Mouse (Mus musculus) heart, embryonic 14.5 days (tissue): ENCODE measurements around the gene Dgkg. TPM values are rescaled to one million over a fixed set of nuclear protein-coding genes. Genes with fewer than 3 reads are reported as not detected.

Source experiments
- ATAC-seq: fragments of 200-750 bp; cut with Nextera tagmentation; 2 replicates; pipeline ENCODE4 v1.8.0; 2017; ENCODE audit warnings: low read depth, moderate TSS enrichment; ENCODE audit not compliant: insufficient number of reproducible peaks, insufficient read depth, low FRiP score
- H3K27ac ChIP-seq, 2 experiments: fragments of 200-500 bp in 1 of 2; fragments of 300-500 bp in 1 of 2; sonication (generic) in 1 of 2; replicated peaks in 1 of 2; 2 replicates each; pipeline ENCODE4 v1.5.1; 2012 to 2014; ENCODE audit warnings: low read depth in 2 of 2, low read length in 2 of 2, control low read depth in 1 of 2, mild to moderate bottlenecking in 1 of 2, mixed read lengths in 1 of 2; ENCODE audit not compliant: control insufficient read depth in 1 of 2, insufficient read depth in 1 of 2
- H3K27me3 ChIP-seq: fragments of 300-500 bp; sonication (generic); 2 replicates; pipeline ENCODE4 v1.6.1; 2014; ENCODE audit warnings: mild to moderate bottlenecking, low read length, control low read depth; ENCODE audit not compliant: control insufficient read depth, insufficient read depth
- H3K36me3 ChIP-seq: fragments of 300-500 bp; sonication (generic); 2 replicates; pipeline ENCODE4 v1.6.1; 2014; ENCODE audit warnings: mild to moderate bottlenecking, control low read depth, low read length, mixed read lengths; ENCODE audit not compliant: control insufficient read depth, insufficient read depth
- H3K4me1 ChIP-seq, 2 experiments: fragments of 200-500 bp in 1 of 2; fragments of 300-500 bp in 1 of 2; sonication (generic) in 1 of 2; 2 replicates each; pipeline ENCODE4 v1.6.1; 2012 to 2014; ENCODE audit warnings: low read length in 2 of 2, control low read depth in 1 of 2, mixed read lengths in 1 of 2; ENCODE audit not compliant: control insufficient read depth in 2 of 2, insufficient read depth in 2 of 2
- H3K4me2 ChIP-seq: fragments of 300-500 bp; sonication (generic); 2 replicates; pipeline ENCODE4 v1.6.1; 2014; ENCODE audit warnings: mild to moderate bottlenecking, low read length
- H3K4me3 ChIP-seq, 2 experiments: fragments of 200-500 bp in 1 of 2; fragments of 300-500 bp in 1 of 2; sonication (generic) in 1 of 2; 2 replicates each; pipeline ENCODE4 v1.5.1; 2012 to 2014; ENCODE audit warnings: low read length in 2 of 2, mild to moderate bottlenecking in 2 of 2, control low read depth in 1 of 2, low read depth in 1 of 2, moderate library complexity in 1 of 2; ENCODE audit not compliant: control insufficient read depth in 1 of 2, insufficient read depth in 1 of 2
- H3K9ac ChIP-seq: fragments of 300-500 bp; sonication (generic); 2 replicates; pipeline ENCODE4 v1.6.1; 2014; ENCODE audit warnings: mild to moderate bottlenecking, low read length
- H3K9me3 ChIP-seq: fragments of 300-500 bp; sonication (generic); 2 replicates; pipeline ENCODE4 v1.6.1; 2016; ENCODE audit warnings: low read length, control low read depth; ENCODE audit not compliant: control insufficient read depth
- WGBS: fragments of 180-500 bp; shearing (Covaris S2); extraction: QIAGEN DNeasy Blood & Tissue Kit; methylation state at CpG from one replicate; pipeline ENCODE4 v1.1.7; 2014; 5-methylcytosine and 5-hydroxymethylcytosine counted together
- polyA plus RNA-seq: library from polyadenylated mRNA; unstranded; fragments of >200 nt; fragmentation: Nextera tagmentation; extraction: Ambion mirVana; gene quantifications from 2 replicates; pipeline ENCODE4 v1.2.1, GENCODE M21; 2014

The Dgkg gene
- polyA plus RNA-seq, 1 experiment from 2014 or later = 0.42 TPM

DNA sequence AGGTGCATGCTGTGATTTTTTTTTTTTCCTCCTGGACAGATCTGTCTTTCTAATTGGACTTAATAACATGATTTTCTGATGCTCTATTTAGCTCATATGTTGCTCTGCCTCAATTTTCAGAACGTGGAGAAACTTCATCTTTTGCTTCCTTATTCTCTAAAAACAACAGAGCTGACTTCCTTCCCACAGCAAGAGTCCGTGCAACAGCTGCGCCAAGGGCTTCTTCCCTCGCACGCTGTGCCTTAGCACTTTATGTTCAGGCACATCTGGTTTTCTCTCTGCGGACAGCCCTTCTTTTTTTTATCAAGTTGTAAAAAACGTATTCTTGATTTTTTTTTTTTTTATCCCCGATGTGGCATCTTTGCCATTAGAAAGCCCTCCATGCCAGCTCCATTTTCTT is 111.2 kb downstream of the Dgkg start:
- Histone ChIP-seq H3K27ac (peak overlapping the region; percentile 59 to 68; a peak in 2 of 4 replicates), H3K9ac (peak overlapping the region; percentile 32; the same call in 1 of the 2 replicates), H3K36me3 (no peaks in the 10 kb centered on the region), H3K4me3 (no peak overlapping the region), H3K9me3 (no peaks in the 10 kb centered on the region), H3K4me1 (peaks cover 28 to 54% of the 10 kb centered on the region in 2 experiments), H3K27me3 (no peaks in the 10 kb centered on the region), H3K4me2 (no peak overlapping the region)
- ATAC-seq = no peak
- WGBS = 73% methylated on average over 8 of the region's 8 CpGs

DNA sequence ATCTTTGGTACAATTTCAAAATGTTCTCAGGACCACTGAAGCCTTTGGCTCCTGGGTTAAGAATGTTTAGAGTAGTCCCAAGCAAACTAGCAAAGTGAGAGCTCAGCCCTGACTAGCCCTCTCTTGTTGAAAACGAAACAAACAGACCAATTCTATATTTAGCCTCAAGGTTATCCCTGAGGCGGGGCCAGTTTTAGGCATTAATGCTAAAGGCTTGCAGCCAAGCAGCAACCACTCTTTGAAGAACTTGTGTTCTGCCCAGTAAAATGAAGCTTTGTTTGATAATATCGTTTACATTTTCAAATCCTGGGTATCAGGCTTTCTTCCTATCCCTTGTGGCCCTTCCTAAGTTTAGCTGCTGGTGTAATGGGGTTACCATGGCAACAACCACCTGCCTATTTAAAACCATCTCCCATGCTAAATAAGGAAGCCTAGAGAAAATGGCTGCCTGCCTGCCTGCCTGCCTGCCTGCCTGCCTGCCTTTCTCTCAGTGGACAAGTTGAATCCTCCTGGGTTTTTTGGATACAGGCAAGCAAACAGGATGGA is 111.9 kb downstream of the Dgkg start:
- no peak for ATAC-seq
- Histone ChIP-seq H3K9ac (peak overlapping the region; percentile 32; the same call in 1 of the 2 replicates), H3K36me3 (no peaks in the 10 kb centered on the region), H3K27ac (peak overlapping the region; percentile 59 to 68), H3K27me3 (no peaks in the 10 kb centered on the region), H3K4me1 (peaks cover 28 to 53% of the 10 kb centered on the region in 2 experiments), H3K9me3 (no peaks in the 10 kb centered on the region), H3K4me2 (peak overlapping the region; percentile 24; the same call in 1 of the 2 replicates), H3K4me3 (no peak overlapping the region)
- 13% methylated on average over 3 of the region's 3 CpGs for WGBS

DNA sequence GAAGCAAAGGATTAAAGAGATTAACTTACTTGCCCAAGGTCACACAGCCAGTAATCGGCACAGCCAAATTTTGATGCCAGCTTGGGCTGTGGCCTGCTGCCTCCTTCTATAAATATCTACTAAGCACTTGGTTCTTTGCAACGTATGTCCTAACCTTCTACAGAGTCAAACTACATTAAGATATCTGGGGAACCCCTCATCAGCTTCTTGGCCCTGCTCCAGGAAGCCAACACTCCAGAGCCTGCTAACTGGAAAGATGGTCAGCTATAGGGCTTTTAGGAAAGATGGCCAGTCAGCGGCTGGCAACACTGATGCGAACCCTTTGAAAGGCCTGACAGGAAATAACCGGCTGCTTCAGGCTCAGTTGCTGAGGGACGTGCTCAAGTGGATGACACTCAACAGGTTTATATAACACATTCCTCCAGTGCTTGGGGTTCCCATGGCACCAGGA is 114.3 kb downstream of the Dgkg start:
- Histone ChIP-seq H3K36me3 (no peaks in the 10 kb centered on the region), H3K27ac (peak overlapping the region; percentile 85 to 92), H3K4me3 (no peak overlapping the region), H3K27me3 (no peaks in the 10 kb centered on the region), H3K4me1 (peaks cover 24 to 46% of the 10 kb centered on the region in 2 experiments), H3K4me2 (peak overlapping the region; percentile 27), H3K9me3 (no peaks in the 10 kb centered on the region), H3K9ac (no peak overlapping the region)
- peak; percentile 71 for ATAC-seq
- WGBS = 18% methylated on average over 6 of the region's 6 CpGs

DNA sequence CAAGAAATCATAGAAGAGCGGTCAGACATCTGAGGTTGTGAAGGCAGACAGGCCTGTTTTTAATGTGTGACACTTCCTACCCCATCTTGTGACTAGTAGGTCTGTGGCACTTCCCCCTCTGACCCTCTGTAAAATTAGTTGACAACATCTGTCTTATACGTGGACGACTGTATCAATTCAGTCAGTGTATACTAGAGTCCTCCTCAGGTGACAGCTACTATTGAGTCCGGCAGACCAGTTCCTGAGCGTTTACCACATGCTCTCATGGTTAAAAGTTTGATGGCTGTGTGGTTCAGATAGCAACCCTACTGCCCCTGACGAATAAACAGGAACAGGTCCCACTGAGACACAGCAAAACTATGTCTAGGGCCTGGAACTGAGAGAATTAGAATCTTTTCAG is 117.7 kb downstream of the Dgkg start:
- Histone ChIP-seq H3K36me3 (no peaks in the 10 kb centered on the region), H3K9ac (no peak overlapping the region), H3K4me1 (peaks cover 24 to 38% of the 10 kb centered on the region in 2 experiments)

DNA sequence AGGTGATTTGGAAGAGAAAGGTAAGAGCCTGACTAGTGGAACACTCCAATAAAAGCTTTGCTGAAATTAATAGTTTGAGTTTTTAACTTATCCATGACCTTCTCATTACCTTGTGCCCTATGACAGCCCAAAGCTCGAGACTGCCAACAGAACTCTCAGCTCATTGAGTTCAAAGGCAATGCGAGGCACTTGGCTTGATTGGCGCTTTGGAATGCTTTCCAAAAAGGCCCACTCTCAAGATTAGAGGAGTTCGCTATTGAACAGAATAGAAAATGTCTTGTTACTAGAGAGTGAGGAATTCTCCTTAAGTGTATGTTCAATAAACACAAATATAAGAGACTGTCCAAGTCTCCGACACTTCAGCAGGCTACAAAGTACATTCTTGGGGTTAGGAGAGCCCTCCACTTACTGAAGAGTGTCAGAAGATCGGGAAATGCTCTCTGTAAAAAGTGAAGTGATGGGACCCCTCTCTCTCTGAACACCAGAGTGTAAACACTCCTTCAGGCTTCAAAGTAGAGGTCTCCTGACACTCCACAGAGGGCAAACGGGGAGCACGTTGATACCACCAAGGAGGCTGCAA is 120.3 kb downstream of the Dgkg start:
- 29% methylated on average over 8 of the region's 8 CpGs for WGBS
- no peak overlapping the region for H3K4me2 ChIP-seq
- H3K27ac ChIP-seq = 0 out of 4 replicates have a peak overlapping the region, but pooled peaks of 1 of the 2 experiments have one; percentile 3
- no peaks in the 10 kb centered on the region for H3K36me3 ChIP-seq
- H3K27me3 ChIP-seq = no peaks in the 10 kb centered on the region
- H3K9me3 ChIP-seq = no peaks in the 10 kb centered on the region
- no peak for ATAC-seq
- H3K9ac ChIP-seq = no peak overlapping the region
- no peak overlapping the region for H3K4me3 ChIP-seq
- H3K4me1 ChIP-seq = peaks cover 19 to 27% of the 10 kb centered on the region in 2 experiments

More for the DNA sequence above, 117.7 kb downstream of the Dgkg start:
- no peak for ATAC-seq
- H3K27me3 ChIP-seq = no peaks in the 10 kb centered on the region
- no peak overlapping the region for H3K4me3 ChIP-seq
- H3K4me2 ChIP-seq = no peak overlapping the region
- H3K27ac ChIP-seq = no peak overlapping the region
- WGBS = 80% methylated on average over 6 of the region's 6 CpGs
- H3K9me3 ChIP-seq = no peaks in the 10 kb centered on the region

DNA sequence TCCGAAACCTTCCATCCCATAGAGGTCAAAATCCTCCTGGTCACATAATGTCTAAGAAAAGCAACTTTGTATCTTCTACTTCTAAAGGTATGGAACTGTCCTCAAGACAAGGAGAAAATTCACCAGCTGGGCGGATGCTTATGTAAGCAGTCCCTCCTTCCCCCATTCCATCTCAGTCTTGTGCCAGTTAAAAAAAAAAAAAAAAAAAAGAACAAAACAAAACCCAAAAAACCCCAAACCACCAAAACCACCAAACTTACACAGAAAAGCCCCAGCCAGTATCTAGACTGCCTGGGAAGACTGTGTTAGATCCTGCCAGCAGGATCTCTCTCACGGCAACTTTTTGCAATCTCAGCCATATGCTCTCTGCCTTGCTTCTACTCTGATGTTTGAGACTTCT is 123.9 kb downstream of the Dgkg start:
- no peak overlapping the region for H3K4me2 ChIP-seq
- no peaks in the 10 kb centered on the region for H3K36me3 ChIP-seq
- no peak for ATAC-seq
- H3K4me3 ChIP-seq = no peak overlapping the region
- H3K9me3 ChIP-seq = no peaks in the 10 kb centered on the region
- H3K9ac ChIP-seq = no peak overlapping the region
- WGBS = 96% methylated on average over 3 of the region's 3 CpGs
- peaks cover 22 to 27% of the 10 kb centered on the region in 2 experiments for H3K4me1 ChIP-seq
- H3K27ac ChIP-seq = no peak overlapping the region
- H3K27me3 ChIP-seq = no peaks in the 10 kb centered on the region

DNA sequence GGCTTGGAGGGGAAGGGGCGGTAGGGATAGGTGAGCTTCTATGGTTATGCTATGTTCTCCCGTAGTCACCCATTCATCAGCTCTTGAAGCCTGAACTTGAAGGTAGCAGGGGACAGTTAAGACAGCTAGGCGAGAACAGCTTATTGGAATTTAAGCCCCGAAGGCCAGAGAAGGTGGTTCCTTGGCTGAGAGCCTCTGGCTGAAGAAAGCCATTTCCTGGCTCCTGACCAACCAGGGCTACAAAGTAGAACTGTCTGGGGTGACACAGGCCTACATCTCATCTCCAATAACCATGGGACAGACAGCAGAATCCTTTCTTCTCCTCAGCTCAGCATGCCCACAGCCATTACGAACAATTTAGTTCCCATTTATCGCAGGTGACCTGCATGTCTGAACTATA is 125.2 kb downstream of the Dgkg start:
- Histone ChIP-seq H3K9ac (no peak overlapping the region; the same call in 1 of the 2 replicates), H3K27ac (no peak overlapping the region)

More for the DNA sequence above, 125.2 kb downstream of the Dgkg start:
- Histone ChIP-seq H3K4me2 (no peak overlapping the region), H3K4me3 (no peak overlapping the region), H3K9me3 (no peaks in the 10 kb centered on the region), H3K27me3 (no peaks in the 10 kb centered on the region), H3K36me3 (no peaks in the 10 kb centered on the region), H3K4me1 (peaks cover 26 to 34% of the 10 kb centered on the region in 2 experiments)
- ATAC-seq = no peak
- 72% methylated on average over 6 of the region's 6 CpGs for WGBS
